Mouse (Mus musculus) stomach, postnatal 0 days (tissue): ENCODE results near the gene Usmg5. TPM values are rescaled to one million over a fixed set of nuclear protein-coding genes. Genes with fewer than 3 reads are reported as not detected.
A peak's percentile ranks its signal among the peaks of the same experiment; 100 is the strongest.

ENCODE experiments used
- ATAC-seq: fragments of 200-750 bp; cut with Nextera tagmentation; 2 replicates; pipeline ENCODE4 v1.8.0; 2017; ENCODE audit not compliant: low FRiP score, low TSS enrichment
- DNase-seq: peaks from one replicate; pipeline ENCODE4 v3.0.0-alpha.2; 2016; ENCODE audit warnings: low spot score
- H3K27ac ChIP-seq: fragments of 300-500 bp; sonication (generic); replicated peaks from 2 replicates; pipeline ENCODE4 v1.5.1; 2014; ENCODE audit warnings: mild to moderate bottlenecking, control low read depth
- H3K27me3 ChIP-seq: fragments of 300-500 bp; sonication (generic); 2 replicates; pipeline ENCODE4 v1.6.1; 2014; ENCODE audit warnings: low read length; ENCODE audit not compliant: control insufficient read depth, insufficient read depth
- H3K36me3 ChIP-seq: fragments of 300-500 bp; sonication (generic); 2 replicates; pipeline ENCODE4 v1.6.1; 2014; ENCODE audit warnings: low read length, mixed read lengths; ENCODE audit not compliant: control insufficient read depth, insufficient read depth
- H3K4me1 ChIP-seq: fragments of 300-500 bp; sonication (generic); replicated peaks from 2 replicates; pipeline ENCODE4 v1.6.1; 2014; ENCODE audit warnings: antibody characterized with exemption; ENCODE audit not compliant: control insufficient read depth, insufficient read depth
- H3K4me2 ChIP-seq: fragments of 300-500 bp; sonication (generic); replicated peaks from 2 replicates; pipeline ENCODE4 v1.6.1; 2014; ENCODE audit warnings: low read depth, mild to moderate bottlenecking, control low read depth, moderate library complexity
- H3K4me3 ChIP-seq: fragments of 300-500 bp; sonication (generic); 2 replicates; pipeline ENCODE4 v1.5.1; 2014; ENCODE audit warnings: low read depth, low read length, control low read depth
- H3K9ac ChIP-seq: fragments of 300-500 bp; sonication (generic); 2 replicates; pipeline ENCODE4 v1.6.1; 2014; ENCODE audit warnings: mild to moderate bottlenecking, low read length, control low read depth, mixed read lengths
- H3K9me3 ChIP-seq: fragments of 300-500 bp; sonication (generic); 2 replicates; pipeline ENCODE4 v1.6.1; 2016; ENCODE audit warnings: low read length; ENCODE audit not compliant: control insufficient read depth
- CTCF ChIP-seq: IDR thresholded peaks from 2 replicates; pipeline ENCODE4 v1.5.1; 2016; ENCODE audit warnings: antibody characterized with exemption, low read depth, mild to moderate bottlenecking, moderate library complexity
- EP300 ChIP-seq: optimal IDR thresholded peaks from 2 replicates; pipeline ENCODE3; 2016; ENCODE audit warnings: antibody characterized with exemption
- whole genome bisulfite sequencing: fragments of 180-500 bp; shearing (Covaris S2); extraction: QIAGEN DNeasy Blood & Tissue Kit; methylation state at CpG from one replicate; pipeline ENCODE4 v1.1.7; 2014; 5-methylcytosine and 5-hydroxymethylcytosine counted together
- polyA plus RNA-seq: library from polyadenylated mRNA; unstranded; fragments of >200 nt; fragmentation: Nextera tagmentation; extraction: Ambion mirVana; gene quantifications from 2 replicates; pipeline ENCODE4 v1.2.1, GENCODE M21; 2015

The Usmg5 gene
- polyA plus RNA-seq, 1 experiment from 2014 or later = 1,847 TPM

DNA sequence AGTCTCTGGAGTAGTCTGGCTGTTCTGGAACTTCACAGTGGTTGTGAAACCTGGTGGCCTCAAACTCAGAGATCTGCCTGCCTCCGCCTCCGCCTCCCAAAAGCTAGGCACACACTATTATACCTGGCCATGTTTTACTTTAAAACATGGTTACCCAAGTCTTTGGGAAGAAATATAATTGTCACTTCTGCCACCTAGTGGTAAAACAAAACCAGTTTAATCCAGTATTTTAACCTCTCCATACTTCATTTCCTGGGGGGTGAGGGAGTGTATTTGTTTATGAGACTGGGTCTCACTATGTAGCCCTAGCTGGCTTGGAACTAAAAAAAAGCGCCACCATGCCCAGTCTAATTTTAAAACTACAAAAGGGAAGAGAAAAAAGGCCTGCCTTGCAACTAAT lies 46.8 kb downstream of the Usmg5 start:
- Histone ChIP-seq H3K4me1 (no peaks in the 10 kb centered on the region), H3K4me2 (no peak overlapping the region), H3K27ac (no peak overlapping the region), H3K9ac (no peak overlapping the region), H3K4me3 (no peak overlapping the region), H3K36me3 (peaks cover 5% of the 10 kb centered on the region; the same call in 1 of the 2 replicates), H3K27me3 (no peaks in the 10 kb centered on the region), H3K9me3 (no peaks in the 10 kb centered on the region)
- 81% methylated on average over 3 of the region's 3 CpGs for WGBS
- DNase-seq (no peak), ATAC-seq (no peak)
- TF ChIP-seq CTCF (peak; percentile 61), EP300 (no peak)

GRCm38 (mm10) chr19:47040720-47041473 lies 49.5 kb downstream of the Usmg5 start:
- ATAC-seq (no peak), DNase-seq (no peak)
- 85% methylated on average over 3 of the region's 3 CpGs for WGBS
- no peak overlapping the region for H3K27ac ChIP-seq
- no peaks in the 10 kb centered on the region for H3K27me3 ChIP-seq
- peaks cover 2% of the 10 kb centered on the region; the same call in 1 of the 2 replicates for H3K36me3 ChIP-seq
- H3K9me3 ChIP-seq = no peaks in the 10 kb centered on the region
- no peak overlapping the region for H3K4me3 ChIP-seq
- H3K9ac ChIP-seq = no peak overlapping the region
- no peaks in the 10 kb centered on the region for H3K4me1 ChIP-seq
- TF ChIP-seq EP300 (no peak), CTCF (no peak)
- no peak overlapping the region for H3K4me2 ChIP-seq

DNA sequence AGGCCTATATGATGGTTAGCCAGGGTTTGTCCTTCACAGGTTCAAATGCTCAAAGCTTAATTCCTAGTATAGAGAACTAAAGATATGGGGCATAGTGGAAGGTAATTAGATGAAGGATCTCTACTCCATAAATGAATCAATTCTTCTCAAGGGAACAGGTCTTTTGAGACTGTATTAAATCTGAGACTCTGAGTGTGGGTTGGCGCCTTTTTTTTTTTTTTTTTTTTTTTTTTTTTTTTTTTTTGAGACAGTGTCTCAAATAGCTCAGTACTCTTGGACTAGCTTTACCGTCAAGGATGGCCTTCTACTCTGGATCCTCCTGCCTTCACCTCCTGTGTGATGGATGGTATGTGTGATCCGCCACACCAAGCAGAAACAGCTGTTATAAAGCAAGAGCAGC lies 53.9 kb downstream of the Usmg5 start:
- H3K36me3 ChIP-seq = 0 out of 2 replicates have a peak, but pooled peaks cover 5% of the 10 kb centered on the region
- H3K4me1 ChIP-seq = no peaks in the 10 kb centered on the region

DNA sequence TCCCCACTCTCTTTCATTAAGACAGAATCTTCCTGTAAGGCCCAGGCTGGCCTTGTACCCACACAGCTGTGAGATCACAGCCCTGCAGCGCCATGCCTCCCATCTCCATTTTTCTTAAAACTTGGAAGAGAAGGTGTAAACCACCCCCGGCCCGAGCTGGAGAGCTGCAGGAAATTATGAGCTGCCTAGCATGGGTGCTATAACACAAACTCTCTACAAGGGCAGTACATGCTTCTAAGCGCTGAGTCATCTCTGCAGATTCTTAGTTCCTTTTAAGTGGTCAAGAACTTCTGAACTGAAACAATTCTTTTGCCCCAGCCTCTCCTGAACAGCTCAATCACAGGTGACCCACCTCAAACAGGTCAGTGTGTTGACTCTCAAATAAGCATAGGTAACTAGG lies 55.5 kb downstream of the Usmg5 start:
- no peak overlapping the region for H3K4me2 ChIP-seq
- ATAC-seq (no peak), DNase-seq (no peak)
- no peak overlapping the region for H3K9ac ChIP-seq
- 0 out of 2 replicates have a peak, but pooled peaks cover 5% of the 10 kb centered on the region for H3K36me3 ChIP-seq
- H3K27me3 ChIP-seq = no peaks in the 10 kb centered on the region
- 82% methylated on average over 4 of the region's 4 CpGs for WGBS
- H3K4me3 ChIP-seq = no peak overlapping the region
- TF ChIP-seq CTCF = no peak
- no peak for TF ChIP-seq EP300
- no peaks in the 10 kb centered on the region for H3K4me1 ChIP-seq
- H3K9me3 ChIP-seq = no peaks in the 10 kb centered on the region
- no peak overlapping the region for H3K27ac ChIP-seq

More for the DNA sequence above, 53.9 kb downstream of the Usmg5 start:
- 83% methylated on average over 3 of the region's 3 CpGs for WGBS
- H3K27ac ChIP-seq = no peak overlapping the region
- no peaks in the 10 kb centered on the region for H3K9me3 ChIP-seq
- H3K9ac ChIP-seq = no peak overlapping the region
- no peak for ATAC-seq
- H3K4me2 ChIP-seq = no peak overlapping the region
- H3K4me3 ChIP-seq = no peak overlapping the region
- DNase-seq = no peak
- TF ChIP-seq CTCF (no peak), EP300 (no peak)
- no peaks in the 10 kb centered on the region for H3K27me3 ChIP-seq

Other genes starting within 250 kb of the Usmg5 start
- 3.5 and 4.2 TPM in 2 replicates for gene Ina, start 75.9 kb downstream of the Usmg5 start, polyA plus RNA-seq
- 59.4 and 70.9 TPM in 2 replicates for gene Nt5c2, start 75.5 kb downstream of the Usmg5 start, polyA plus RNA-seq
- gene Pcgf6, start 39.7 kb downstream of the Usmg5 start, polyA plus RNA-seq = 9.8 and 10.1 TPM in 2 replicates
- gene Taf5, start 22.9 kb downstream of the Usmg5 start, polyA plus RNA-seq = 1.6 and 1.8 TPM in 2 replicates
- 4.2 TPM in 2 replicates for gene Pdcd11, start 121 bp upstream of the Usmg5 start, polyA plus RNA-seq
- gene Calhm2, start 47.6 kb upstream of the Usmg5 start, polyA plus RNA-seq = 3.9 and 4.3 TPM in 2 replicates
- gene Calhm1, start 53.6 kb upstream of the Usmg5 start, polyA plus RNA-seq = not detected in 2 replicates
- not detected in 2 replicates for gene Calhm3, start 67.1 kb upstream of the Usmg5 start, polyA plus RNA-seq
- 3.9 TPM in 2 replicates for gene Neurl1a, start 88.2 kb upstream of the Usmg5 start, polyA plus RNA-seq